Mouse (Mus musculus) stomach, postnatal 0 days (tissue): Measurements from ENCODE around the gene Ap2a1.

ENCODE experiments used
- CTCF ChIP-seq: IDR thresholded peaks from 2 replicates; pipeline ENCODE4 v1.5.1; 2016; ENCODE audit warnings: antibody characterized with exemption, low read depth, mild to moderate bottlenecking, moderate library complexity
- EP300 ChIP-seq: optimal IDR thresholded peaks from 2 replicates; pipeline ENCODE3; 2016; ENCODE audit warnings: antibody characterized with exemption

DNA sequence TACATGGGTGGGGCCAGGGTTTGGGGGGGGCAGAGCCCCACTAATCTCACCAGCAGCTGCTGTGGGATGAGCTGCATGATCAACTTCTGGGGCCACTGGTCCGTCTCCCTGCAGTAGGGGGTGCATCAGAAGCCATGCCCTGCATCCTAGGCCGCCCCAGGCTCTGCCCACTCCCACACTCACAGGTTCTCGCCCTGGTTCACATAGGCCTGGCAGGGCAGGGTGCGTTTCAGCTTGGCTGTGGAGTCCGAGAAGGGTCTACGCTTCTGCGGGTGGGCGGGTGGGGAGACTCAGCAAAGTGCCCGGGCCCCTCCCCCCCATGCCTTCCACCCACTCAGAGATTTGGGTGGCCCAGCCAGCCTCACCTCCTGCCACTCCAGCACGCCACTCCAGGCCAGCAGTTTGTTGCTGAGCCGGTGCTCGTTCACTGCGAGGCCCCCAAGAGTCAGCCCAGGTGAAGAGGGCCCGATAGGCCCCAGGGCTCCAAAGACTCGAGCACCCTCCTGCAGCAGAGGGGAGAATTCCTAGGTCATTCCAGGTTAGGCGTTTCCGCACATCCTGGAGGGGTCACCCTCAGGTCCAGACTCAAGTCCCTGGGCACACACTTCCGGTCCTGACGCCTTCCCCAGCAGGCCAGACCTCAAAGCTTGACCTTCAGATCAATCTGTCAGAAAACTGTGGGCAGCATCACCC lies 62.1 kb downstream of the Ap2a1 start:
- TF ChIP-seq CTCF (no peak), EP300 (no peak)
